Mouse (Mus musculus): ENCODE data around the gene Nr4a1.
A peak's percentile ranks its signal among the peaks of the same experiment; 100 is the strongest.

Gene Nr4a1

DNA sequence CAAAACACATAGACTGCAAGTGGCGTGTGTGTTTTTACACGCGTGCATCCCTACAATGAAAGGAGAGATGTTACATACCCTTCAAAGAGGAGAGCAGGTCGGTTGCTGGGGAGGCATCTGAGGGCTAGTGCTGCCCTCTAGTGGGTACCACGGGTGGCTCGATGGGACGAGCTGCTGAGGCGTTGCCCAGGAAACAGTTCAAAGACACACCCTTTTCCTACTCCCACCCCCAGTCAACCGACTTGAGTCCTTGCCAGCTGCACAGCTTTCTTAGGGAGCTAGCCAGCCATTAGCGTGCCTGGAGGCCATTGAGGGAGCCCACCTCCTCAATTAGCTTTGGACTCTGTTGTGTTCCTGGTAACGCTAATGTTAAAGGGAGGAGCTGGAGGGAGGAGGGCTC lies 61.8 kb downstream of the Nr4a1 start:
- DNase-seq (ENCODE audit: low read depth), result peak; percentile 62

DNA sequence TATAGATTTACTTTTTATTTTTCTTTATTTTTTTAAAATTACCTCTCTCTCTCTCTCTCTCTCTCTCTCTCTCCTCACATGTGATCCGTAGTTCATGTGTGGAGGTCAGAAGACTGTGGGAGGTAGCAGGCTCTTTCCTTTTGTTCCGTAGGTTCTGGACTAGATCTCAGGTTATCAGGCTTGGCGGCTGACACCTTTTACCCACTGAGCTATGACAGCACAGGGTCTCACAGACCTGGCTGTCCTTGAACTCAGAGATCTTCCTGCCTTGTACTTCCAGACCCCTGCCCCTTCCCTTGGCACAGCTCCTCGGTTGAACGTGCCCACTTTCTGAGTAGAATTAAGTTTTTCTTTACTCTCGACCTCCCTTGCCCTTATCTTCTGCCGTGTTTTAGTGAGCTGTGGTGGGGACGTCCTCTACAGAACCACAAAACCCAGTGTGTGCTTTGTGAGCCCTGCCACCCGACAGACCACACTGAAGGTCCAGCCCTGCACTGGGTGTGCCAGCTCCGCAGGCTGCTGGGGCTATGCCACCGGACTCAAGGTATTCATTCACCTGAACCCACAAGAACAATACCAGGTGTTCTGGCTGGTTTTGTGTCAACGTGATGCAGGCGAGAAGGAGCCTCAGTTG lies 62.3 kb downstream of the Nr4a1 start:
- no peak for DNase-seq (ENCODE audit: low read depth)

DNA sequence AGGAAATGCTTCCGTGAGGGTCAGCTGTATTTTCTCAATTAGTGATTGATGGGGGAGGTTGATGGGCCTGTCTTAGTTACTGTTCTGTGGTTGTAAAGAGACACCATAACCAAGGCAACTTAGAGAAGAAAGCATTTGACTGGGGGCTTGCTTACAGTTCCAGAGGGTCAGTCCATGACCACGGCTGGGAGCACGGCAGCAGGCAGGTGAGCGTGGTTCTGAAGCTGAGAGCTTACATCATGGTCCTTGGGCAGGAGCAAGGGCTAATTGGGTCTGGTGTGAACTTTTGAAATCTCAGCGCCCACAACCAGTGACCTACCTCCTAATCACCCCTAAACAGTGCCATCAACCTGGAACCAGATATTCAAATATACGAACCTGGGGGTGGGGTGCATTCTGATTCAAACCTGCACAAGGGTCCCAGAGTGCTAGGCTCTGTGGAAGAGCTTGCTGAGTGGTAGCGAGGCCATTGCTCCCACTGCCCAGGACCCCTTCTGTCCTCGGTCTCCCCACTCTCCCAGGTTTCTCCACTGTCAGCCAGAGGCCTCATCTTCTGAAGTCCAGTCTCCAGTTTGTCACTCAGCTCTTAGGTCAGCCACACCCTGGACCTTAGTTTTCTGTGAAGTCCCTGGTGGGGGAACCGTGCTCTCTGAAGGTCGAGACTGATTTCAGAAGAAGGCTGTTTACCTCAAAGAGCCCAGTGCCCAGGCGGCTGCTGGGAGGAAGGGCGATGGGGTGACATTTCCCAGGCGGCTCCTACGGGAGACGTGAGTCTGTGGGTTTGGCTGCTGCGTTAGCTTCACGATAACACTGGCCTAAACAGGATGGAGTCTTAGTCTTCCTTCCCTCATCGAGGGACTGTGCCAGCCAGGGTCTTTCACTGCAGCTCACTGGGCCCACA lies 63.1 kb downstream of the Nr4a1 start:
- no peak for DNase-seq (ENCODE audit: low read depth)

- DNase-seq (ENCODE audit: low read depth), result no peak
These were observed 63.9 kb downstream of the Nr4a1 start for GRCm38 (mm10) chr15:101317814-101318500.

DNA sequence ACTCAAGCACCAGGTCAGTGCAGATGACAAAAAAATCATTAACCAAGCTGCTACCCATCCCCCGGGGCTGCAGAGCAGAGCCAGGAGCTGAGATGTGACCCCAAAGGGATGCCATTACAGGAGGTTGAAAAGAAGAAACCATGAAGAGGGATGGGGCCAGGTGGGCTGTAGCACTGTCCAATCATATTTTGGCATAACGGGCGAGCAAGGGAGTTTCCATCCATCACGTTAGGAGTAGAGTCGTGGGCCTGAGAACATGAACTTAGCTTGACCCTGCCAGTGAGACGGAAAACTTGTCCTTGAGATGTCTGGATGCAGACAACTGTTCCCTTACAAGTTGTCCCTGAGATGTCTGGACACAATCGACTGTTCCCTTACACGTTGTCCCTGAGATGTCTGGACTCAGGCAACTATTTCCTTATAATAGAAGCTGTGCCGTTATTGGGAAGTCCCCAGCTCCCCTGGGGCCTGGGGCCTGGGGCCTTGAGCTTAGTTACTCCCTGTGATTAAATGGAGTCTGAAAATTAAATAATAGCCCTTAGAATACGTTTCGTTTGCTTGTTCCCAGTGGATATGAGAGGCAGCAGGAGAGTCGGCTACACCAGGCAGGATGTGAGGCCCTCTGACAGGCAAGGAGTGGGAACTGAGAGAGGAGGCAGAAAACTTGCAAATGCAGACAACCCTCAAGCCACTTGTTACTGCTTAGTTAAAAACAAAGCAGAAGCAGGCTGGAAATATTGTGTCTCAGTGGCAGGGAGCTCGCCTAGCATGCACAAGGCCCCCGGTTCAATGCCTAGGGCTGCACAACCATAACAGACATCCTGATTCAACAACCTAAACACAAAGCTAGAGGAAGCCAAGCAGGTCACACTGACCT lies 65.1 kb downstream of the Nr4a1 start:
- DNase-seq (ENCODE audit: low read depth), result no peak

DNA sequence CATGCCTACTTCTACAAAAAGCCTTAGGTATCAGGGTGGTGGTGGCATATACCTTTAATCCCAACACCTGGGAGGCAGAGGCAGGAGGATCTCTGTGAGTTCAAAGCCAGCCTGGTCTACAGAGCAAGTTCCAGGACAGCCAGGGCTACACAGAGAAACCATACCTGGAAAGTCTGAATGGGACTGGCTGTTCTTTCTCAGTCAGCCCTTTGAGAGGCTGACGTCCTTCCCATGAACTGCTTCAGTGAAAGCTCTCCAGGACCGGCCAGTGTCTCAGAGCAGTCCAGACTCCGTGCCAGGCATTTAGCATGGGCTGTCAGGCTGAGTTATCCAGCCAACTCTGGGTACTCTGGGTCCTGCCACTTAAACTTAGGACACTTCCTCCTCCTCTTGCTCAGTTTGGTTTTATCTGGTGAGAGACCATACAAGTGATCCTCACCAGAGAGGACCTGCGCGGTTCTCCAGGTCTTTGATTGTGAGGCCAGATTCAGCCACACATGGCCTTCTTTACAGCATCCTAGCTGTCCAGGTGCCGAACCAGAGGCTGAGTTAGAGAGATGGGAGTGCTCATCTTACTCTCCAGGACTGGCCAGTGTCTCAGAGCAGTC lies 66.0 kb downstream of the Nr4a1 start:
- DNase-seq (ENCODE audit: low read depth), result no peak

DNA sequence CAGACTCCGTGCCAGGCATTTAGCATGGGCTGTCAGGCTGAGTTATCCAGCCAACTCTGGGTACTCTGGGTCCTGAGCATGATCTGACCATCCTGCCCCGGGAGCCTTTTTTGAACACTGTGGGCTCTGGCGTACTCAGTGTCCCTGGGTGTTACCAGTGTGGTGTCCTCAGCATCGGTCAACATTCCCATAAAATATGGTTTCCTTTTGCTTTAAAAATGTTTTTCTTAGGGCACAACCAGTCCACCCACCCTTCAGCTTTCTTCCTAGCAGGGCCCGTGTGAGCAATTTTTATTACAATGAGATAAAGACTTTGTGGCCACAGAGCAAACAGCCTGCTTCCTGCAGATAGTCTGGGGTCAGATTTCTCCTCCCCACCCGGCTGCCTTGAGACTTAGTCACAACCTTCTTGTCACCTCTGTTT lies 66.6 kb downstream of the Nr4a1 start:
- no peak for DNase-seq (ENCODE audit: low read depth)

DNA sequence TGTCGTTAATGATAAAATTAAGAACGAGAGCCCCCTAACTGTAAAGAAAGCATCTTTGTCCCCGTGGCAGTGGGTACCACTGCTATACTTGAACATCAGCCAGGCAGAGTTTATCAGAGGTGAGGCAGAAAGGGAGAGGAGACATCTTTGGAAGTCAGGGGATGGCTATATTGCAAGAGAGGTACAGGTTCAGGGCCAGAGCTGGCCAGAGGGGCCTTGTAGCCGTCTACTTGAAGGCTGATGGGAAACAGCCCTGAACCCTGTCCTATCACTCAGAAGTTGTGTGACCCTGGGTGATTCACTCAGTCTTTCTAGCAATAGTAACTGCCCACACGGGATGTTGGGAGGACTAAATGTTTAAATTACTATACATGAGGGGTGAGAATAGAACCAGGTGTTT lies 67.1 kb downstream of the Nr4a1 start:
- DNase-seq (ENCODE audit: low read depth), result no peak

- DNase-seq (ENCODE audit: low read depth), result no peak
These were observed 68.0 kb downstream of the Nr4a1 start for GRCm38 (mm10) chr15:101322106-101322505.

- no peak for DNase-seq (ENCODE audit: low read depth)
These were observed 68.6 kb downstream of the Nr4a1 start for GRCm38 (mm10) chr15:101322640-101323039.

GRCm38 (mm10) chr15:101323511-101323910 lies 69.4 kb downstream of the Nr4a1 start:
- DNase-seq (ENCODE audit: low read depth), result no peak

Data from c-Kit-positive CD71-positive TER-119-negative erythroid progenitor cells, embryonic 14.5 days (primary cell).